Mouse (Mus musculus) liver, adult 2 months (tissue): ENCODE results near the gene Lpcat1. TPM values are rescaled to one million over a fixed set of nuclear protein-coding genes. Genes with fewer than 3 reads are reported as not detected.
A peak's percentile ranks its signal among the peaks of the same experiment; 100 is the strongest.

Experiments
- DNase-seq: peaks from one replicate; pipeline ENCODE4 v3.0.0-alpha.2; 2011; ENCODE audit warnings: low read depth, low spot score; ENCODE audit errors: extremely low read depth
- H3K27ac ChIP-seq: fragments of 200-500 bp; replicated peaks from 2 replicates; pipeline ENCODE4 v1.5.1; 2012; ENCODE audit warnings: low read depth, mild to moderate bottlenecking, control low read depth, inconsistent platforms, low read length; ENCODE audit not compliant: insufficient read depth
- H3K27me3 ChIP-seq: fragments of 200-500 bp; 2 replicates; pipeline ENCODE4 v1.6.1; 2012; ENCODE audit warnings: mild to moderate bottlenecking, moderate library complexity, low read length, inconsistent platforms; ENCODE audit not compliant: control insufficient read depth, insufficient read depth
- H3K36me3 ChIP-seq: fragments of 200-500 bp; 2 replicates; pipeline ENCODE4 v1.6.1; 2012; ENCODE audit warnings: low read length, inconsistent platforms; ENCODE audit not compliant: control insufficient read depth, insufficient read depth
- H3K4me1 ChIP-seq: fragments of 200-500 bp; 2 replicates; pipeline ENCODE4 v1.6.1; 2011; ENCODE audit warnings: low read length; ENCODE audit not compliant: control insufficient read depth, insufficient read depth
- H3K4me3 ChIP-seq: fragments of 200-500 bp; 2 replicates; pipeline ENCODE4 v1.5.1; 2011; ENCODE audit warnings: low read depth, mild to moderate bottlenecking, control low read depth, low read length, moderate library complexity; ENCODE audit not compliant: insufficient read depth
- H3K79me2 ChIP-seq: fragments of 200-500 bp; 2 replicates; pipeline ENCODE4 v1.6.1; 2012; ENCODE audit warnings: inconsistent platforms, mild to moderate bottlenecking, low read length, moderate library complexity; ENCODE audit not compliant: control insufficient read depth, insufficient read depth
- H3K9ac ChIP-seq: fragments of 200-500 bp; 2 replicates; pipeline ENCODE4 v1.6.1; 2012; ENCODE audit warnings: low read depth, mild to moderate bottlenecking, control low read depth, inconsistent platforms, low read length
- CTCF ChIP-seq: fragments of 200-500 bp; IDR thresholded peaks from 2 replicates; pipeline ENCODE4 v1.5.1; 2011; ENCODE audit warnings: low read depth, low read length, control low read depth
- POLR2A ChIP-seq: fragments of 200-500 bp; IDR thresholded peaks from 2 replicates; pipeline ENCODE4 v1.6.1; 2011; ENCODE audit warnings: low read length, control low read depth; ENCODE audit not compliant: insufficient read depth; ENCODE audit errors: extremely low read depth
- WGBS: fragments of 180-500 bp; shearing (Covaris S2); methylation state at CpG from one replicate; pipeline ENCODE4 v1.1.7; 2018; 5-methylcytosine and 5-hydroxymethylcytosine counted together
- polyA plus RNA-seq: library from polyadenylated mRNA; depleted of rRNA; stranded (reverse); fragments of >200 nt; gene quantifications from 2 replicates; pipeline ENCODE4 v1.2.3, GENCODE M21; 2012; rRNA removed
- total RNA-seq: library from RNA; depleted of rRNA; stranded (reverse); fragments of >200 nt; gene quantifications from 2 replicates; pipeline ENCODE4 v1.2.3, GENCODE M21; 2014; rRNA removed

Lpcat1 gene
- total and polyA plus RNA-seq, 2 experiments, result 2.2 to 2.8 TPM

DNA sequence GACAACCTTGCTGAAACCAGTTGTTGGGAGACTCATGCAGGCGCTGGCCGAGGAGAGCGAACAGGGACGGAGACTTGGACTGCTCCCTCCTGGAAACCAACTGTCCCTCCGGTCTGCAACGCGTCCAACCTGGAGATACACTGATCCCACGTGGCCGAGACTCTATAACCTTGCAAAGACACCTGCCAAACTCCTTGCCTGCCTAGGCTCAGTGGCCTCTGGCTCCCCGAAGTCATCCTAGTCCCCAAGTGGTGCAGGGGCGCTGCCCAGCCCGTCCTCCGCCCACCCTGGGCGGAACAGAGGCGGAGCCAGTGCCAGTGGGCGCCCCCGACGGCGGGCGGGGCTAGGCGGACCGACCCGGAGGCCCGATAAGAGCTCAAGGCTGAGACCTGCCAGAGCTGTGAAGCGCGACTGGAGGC is 69.4 kb downstream of the Lpcat1 start, which contains the start of gene Slc6a3:
Gene Slc6a3 (plus strand): TSS at position 345 of the 419 bp plus-strand sequence.
- no peaks in the 10 kb centered on the region for H3K79me2 ChIP-seq
- no peak for DNase-seq
- H3K9ac ChIP-seq, result no peak within 1 kb of the TSS
- no peaks in the 10 kb centered on the region for H3K36me3 ChIP-seq
- under 1% methylated on average over 26 of the region's 26 CpGs for WGBS
- no peak for TF ChIP-seq POLR2A
- TF ChIP-seq CTCF, result no peak
- H3K4me3 ChIP-seq, result 0 out of 2 replicates have a peak within 1 kb of the TSS, but pooled peaks have one; percentile 22
- peaks cover 3% of the 10 kb centered on the region; the same call in 1 of the 2 replicates for H3K4me1 ChIP-seq
- no peak within 1 kb of the TSS for H3K27ac ChIP-seq
- peaks cover 16% of the 10 kb centered on the region; the same call in 1 of the 2 replicates for H3K27me3 ChIP-seq

DNA sequence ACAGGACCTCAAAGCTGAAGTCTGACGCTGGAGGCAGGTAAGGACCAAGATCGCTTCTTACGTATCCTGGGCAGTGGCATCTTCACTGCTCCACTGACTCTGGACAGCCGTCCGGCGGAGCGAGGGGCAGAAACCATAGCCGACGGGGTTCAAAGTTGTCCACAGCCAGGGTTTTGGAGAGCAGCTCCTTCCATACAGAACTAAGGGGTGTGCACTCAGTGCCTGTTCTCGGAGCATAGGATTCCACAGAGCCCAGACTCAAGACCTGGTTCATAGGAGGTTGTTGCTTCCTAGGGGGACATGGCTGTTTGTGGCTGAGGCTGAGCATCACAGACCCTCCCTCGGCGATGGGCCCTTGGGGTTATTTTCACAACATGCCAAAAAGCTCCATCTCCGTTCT is 69.8 kb downstream of the Lpcat1 start:
- TF ChIP-seq CTCF (no peak), POLR2A (no peak)
- Histone ChIP-seq H3K27me3 (peaks cover 16% of the 10 kb centered on the region; the same call in 1 of the 2 replicates), H3K9ac (no peak overlapping the region), H3K27ac (no peak overlapping the region), H3K4me3 (no peak overlapping the region), H3K79me2 (no peaks in the 10 kb centered on the region), H3K4me1 (peaks cover 3% of the 10 kb centered on the region; the same call in 1 of the 2 replicates), H3K36me3 (no peaks in the 10 kb centered on the region)
- no peak for DNase-seq
- WGBS, result 16% methylated on average over 13 of the region's 13 CpGs

DNA sequence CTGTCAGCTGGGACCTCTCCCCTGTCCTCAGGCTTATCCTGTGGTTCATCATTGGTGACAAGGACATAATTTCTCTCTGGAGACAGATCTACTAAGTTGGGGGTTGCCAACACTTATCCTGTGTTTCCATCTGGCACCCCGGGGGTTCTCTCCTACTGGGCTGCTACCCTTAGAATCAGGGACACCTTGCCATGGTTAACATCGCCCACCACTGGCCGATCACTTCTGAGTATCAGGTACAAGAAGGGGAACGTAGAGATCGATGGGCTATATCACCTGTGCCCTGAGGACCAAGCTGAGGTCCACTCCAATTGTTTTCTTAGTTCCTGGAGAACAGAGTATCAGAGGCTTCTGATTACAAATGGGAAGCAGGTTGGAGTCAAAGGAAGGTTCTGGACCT is 97.2 kb downstream of the Lpcat1 start:
- Histone ChIP-seq H3K4me1 (no peaks in the 10 kb centered on the region), H3K4me3 (no peak overlapping the region), H3K27ac (no peak overlapping the region), H3K79me2 (no peaks in the 10 kb centered on the region), H3K9ac (no peak overlapping the region), H3K27me3 (no peaks in the 10 kb centered on the region), H3K36me3 (no peaks in the 10 kb centered on the region)
- whole genome bisulfite sequencing, result 82% methylated on average over 5 of the region's 5 CpGs
- no peak for TF ChIP-seq POLR2A
- no peak for TF ChIP-seq CTCF
- no peak for DNase-seq

Other genes with a start within 250 kb of the Lpcat1 start
- not detected in 2 replicates for gene Irx4, start 206.7 kb upstream of the Lpcat1 start, total RNA-seq
- gene Irx4, start 206.7 kb upstream of the Lpcat1 start, polyA plus RNA-seq, result not detected in 2 replicates
- gene Mrpl36, start 138.7 kb upstream of the Lpcat1 start, total RNA-seq, result 36.2 and 41.7 TPM in 2 replicates
- gene Mrpl36, start 138.7 kb upstream of the Lpcat1 start, polyA plus RNA-seq, result 85.6 and 92.3 TPM in 2 replicates
- 183 and 252 TPM in 2 replicates for gene Ndufs6, start 138.7 kb upstream of the Lpcat1 start, total RNA-seq
- 115 and 118 TPM in 2 replicates for gene Ndufs6, start 138.7 kb upstream of the Lpcat1 start, polyA plus RNA-seq
- gene Slc6a3, start 69.5 kb downstream of the Lpcat1 start, total RNA-seq, result not detected in 2 replicates
- not detected in 2 replicates for gene Slc6a3, start 69.5 kb downstream of the Lpcat1 start, polyA plus RNA-seq
- gene Clptm1l, start 136.8 kb downstream of the Lpcat1 start, total RNA-seq, result 95.1 and 108 TPM in 2 replicates
- 116 and 138 TPM in 2 replicates for gene Clptm1l, start 136.8 kb downstream of the Lpcat1 start, polyA plus RNA-seq
- gene Tert, start 159.7 kb downstream of the Lpcat1 start, total RNA-seq, result 7.0 and 8.5 TPM in 2 replicates
- 13.1 and 16.5 TPM in 2 replicates for gene Tert, start 159.7 kb downstream of the Lpcat1 start, polyA plus RNA-seq
- gene Slc6a18, start 210.8 kb downstream of the Lpcat1 start, total RNA-seq, result not detected in 2 replicates
- gene Slc6a18, start 210.8 kb downstream of the Lpcat1 start, polyA plus RNA-seq, result 0.15 TPM in 1 of 2 replicates, not detected in the other
- gene Slc6a19, start 237.7 kb downstream of the Lpcat1 start, total RNA-seq, result 0.13 and 0.28 TPM in 2 replicates
- gene Slc6a19, start 237.7 kb downstream of the Lpcat1 start, polyA plus RNA-seq, result 0.31 and 0.33 TPM in 2 replicates